Mouse (Mus musculus): ENCODE measurements around the gene Vmn1r90. TPM values are rescaled to one million over a fixed set of nuclear protein-coding genes. Genes with fewer than 3 reads are reported as not detected.

Gene Vmn1r90
- polyA plus RNA-seq (2012; rRNA removed), result 0.05 and 0.09 TPM in 2 replicates

DNA sequence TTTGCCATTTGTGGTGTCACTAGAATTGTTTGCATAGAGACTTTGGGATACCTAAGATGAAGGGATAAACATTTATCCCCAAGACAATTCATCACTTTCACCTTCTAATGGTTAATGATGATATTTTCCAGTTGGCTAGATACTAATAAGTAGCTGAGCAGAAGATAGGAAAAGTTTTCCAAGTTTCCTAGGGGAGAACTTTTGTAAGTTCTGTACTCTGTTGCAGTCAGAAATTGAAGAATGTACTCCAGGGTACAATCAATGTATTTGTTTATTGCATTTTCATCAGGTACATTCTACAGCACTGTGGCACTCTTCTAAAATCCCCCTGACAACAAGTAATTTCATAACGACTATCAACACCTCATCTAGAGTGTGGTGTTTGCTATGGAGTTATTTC, at the start of gene Vmn1r90:
TSS of gene Vmn1r90 (minus strand) at position 101 of the 400 bp plus-strand sequence.

Other genes with a start within 250 kb of the Vmn1r90 start
- gene Obox8, start 229.9 kb downstream of the Vmn1r90 start, polyA plus RNA-seq (2012; rRNA removed), result 0.02 and 0.12 TPM in 2 replicates
- 2.8 and 3.7 TPM in 2 replicates for gene Sult2a8, start 116.7 kb downstream of the Vmn1r90 start, polyA plus RNA-seq (2012; rRNA removed)
- gene Sult2a7, start 69.3 kb downstream of the Vmn1r90 start, polyA plus RNA-seq (2012; rRNA removed), result not detected in 2 replicates
- gene Obox7, start 96.0 kb upstream of the Vmn1r90 start, polyA plus RNA-seq (2012; rRNA removed), result not detected in 2 replicates